Mouse (Mus musculus) lung, adult 2 months (tissue): ENCODE measurements around the gene Asb18.

ENCODE experiments used
- CTCF ChIP-seq: fragments of 200-500 bp; IDR thresholded peaks from 2 replicates; pipeline ENCODE4 v1.5.1; 2011; ENCODE audit warnings: mild to moderate bottlenecking, low read length, control low read depth; ENCODE audit not compliant: insufficient read depth
- POLR2A ChIP-seq: fragments of 200-500 bp; IDR thresholded peaks from 2 replicates; pipeline ENCODE4 v1.6.1; 2011; ENCODE audit warnings: low read depth, mild to moderate bottlenecking, control low read depth, low read length, borderline replicate concordance; ENCODE audit errors: extremely low read depth

GRCm38 (mm10) chr1:89998076-89998475 lies 16.4 kb downstream of the Asb18 start:
- TF ChIP-seq POLR2A (no peak), CTCF (no peak)
